Mouse (Mus musculus): Measurements from ENCODE around the gene Pdlim1. TPM values are rescaled to one million over a fixed set of nuclear protein-coding genes. Genes with fewer than 3 reads are reported as not detected.

The Pdlim1 gene
- 100 to 1,000 TPM; 266 to 281 TPM for total RNA-seq (2021)

- peak; percentile 87 for DNase-seq
These were observed at the start of gene Pdlim1 for GRCm38 (mm10) chr19:40271308-40271892. TSS of gene Pdlim1 (minus strand) at chr19:40271842.

GRCm38 (mm10) chr19:40319199-40319598 lies 47.6 kb upstream of the Pdlim1 start:
- no peak for DNase-seq

GRCm38 (mm10) chr19:40318511-40318910 lies 46.9 kb upstream of the Pdlim1 start:
- DNase-seq = no peak

GRCm38 (mm10) chr19:40317001-40317400 lies 45.4 kb upstream of the Pdlim1 start:
- DNase-seq = no peak

- DNase-seq = no peak
These were observed 42.6 kb upstream of the Pdlim1 start for GRCm38 (mm10) chr19:40314252-40314651.

GRCm38 (mm10) chr19:40311631-40312030 lies 40.0 kb upstream of the Pdlim1 start:
- no peak for DNase-seq

GRCm38 (mm10) chr19:40310410-40311130 lies 38.9 kb upstream of the Pdlim1 start:
- DNase-seq = no peak

- DNase-seq = no peak
These were observed 38.3 kb upstream of the Pdlim1 start for GRCm38 (mm10) chr19:40309911-40310310.

GRCm38 (mm10) chr19:40307550-40307949 lies 35.9 kb upstream of the Pdlim1 start:
- DNase-seq = peak; percentile 40

GRCm38 (mm10) chr19:40306631-40307030 lies 35.0 kb upstream of the Pdlim1 start:
- no peak for DNase-seq

GRCm38 (mm10) chr19:40305456-40305855 lies 33.8 kb upstream of the Pdlim1 start:
- no peak for DNase-seq

GRCm38 (mm10) chr19:40302916-40303315 lies 31.3 kb upstream of the Pdlim1 start:
- peak; percentile 74 for DNase-seq

- no peak for DNase-seq
These were observed 30.8 kb upstream of the Pdlim1 start for GRCm38 (mm10) chr19:40302477-40302876.

- no peak for DNase-seq
These were observed 28.5 kb upstream of the Pdlim1 start for GRCm38 (mm10) chr19:40299983-40300759.

GRCm38 (mm10) chr19:40299182-40299581 lies 27.5 kb upstream of the Pdlim1 start:
- DNase-seq = no peak

GRCm38 (mm10) chr19:40298574-40298973 lies 26.9 kb upstream of the Pdlim1 start:
- no peak for DNase-seq

- DNase-seq = no peak
These were observed 26.1 kb upstream of the Pdlim1 start for GRCm38 (mm10) chr19:40297798-40298144.

- DNase-seq = no peak
These were observed 25.6 kb upstream of the Pdlim1 start for GRCm38 (mm10) chr19:40297078-40297797.

GRCm38 (mm10) chr19:40294231-40294630 lies 22.6 kb upstream of the Pdlim1 start:
- DNase-seq = no peak

- DNase-seq = no peak
These were observed 22.1 kb upstream of the Pdlim1 start for GRCm38 (mm10) chr19:40293791-40294190.

- no peak for DNase-seq
These were observed 18.6 kb upstream of the Pdlim1 start for GRCm38 (mm10) chr19:40290099-40290724.

GRCm38 (mm10) chr19:40288415-40288814 lies 16.8 kb upstream of the Pdlim1 start:
- no peak for DNase-seq

All from heart, postnatal 4 days (tissue).